Mouse (Mus musculus) cerebellum, adult 2 months (tissue): Measurements from ENCODE around the gene Fam214b.

ENCODE experiments used
- CTCF ChIP-seq: fragments of 200-500 bp; IDR thresholded peaks from 2 replicates; pipeline ENCODE4 v1.5.1; 2011; ENCODE audit warnings: low read depth, mild to moderate bottlenecking, control low read depth, low read length, moderate library complexity, borderline replicate concordance; ENCODE audit not compliant: insufficient read depth
- POLR2A ChIP-seq: fragments of 200-500 bp; IDR thresholded peaks from 2 replicates; pipeline ENCODE4 v1.6.1; 2011; ENCODE audit warnings: low read length, control low read depth, borderline replicate concordance; ENCODE audit not compliant: insufficient read depth

DNA sequence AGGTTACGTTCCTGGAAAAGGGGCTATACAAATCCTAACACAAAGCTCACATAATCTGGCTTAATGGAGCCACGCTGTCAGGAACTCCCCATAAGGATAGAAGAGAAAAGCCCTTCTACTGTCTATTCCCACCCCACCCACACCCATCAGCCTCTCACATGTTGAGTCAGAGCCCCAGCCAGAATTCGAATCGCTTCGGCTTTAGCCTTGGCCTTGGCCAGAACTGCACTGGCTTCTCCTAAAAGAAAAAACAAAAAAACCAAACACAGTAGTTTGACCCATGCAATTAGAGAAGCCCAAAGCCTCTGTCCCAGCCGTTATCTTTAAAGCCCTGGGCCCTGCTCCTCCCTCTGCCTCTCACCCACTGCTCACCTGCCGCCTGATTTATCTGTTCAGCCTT, 16.9 kb downstream of the Fam214b start:
- TF ChIP-seq CTCF = no peak
- TF ChIP-seq POLR2A = no peak
